Mouse (Mus musculus) E14TG2a.4 (cell line): ENCODE results near the gene Plagl1.

Experiments
- CTCF ChIP-seq: conservative IDR thresholded peaks from 2 replicates; pipeline ENCODE4 v1.5.1; 2014; ENCODE audit warnings: low read length
- NANOG ChIP-seq: IDR thresholded peaks from 2 replicates; pipeline ENCODE4 v1.6.1; 2014; ENCODE audit warnings: borderline replicate concordance, low read length, mixed read lengths
- POU5F1 ChIP-seq: IDR thresholded peaks from 2 replicates; pipeline ENCODE4 v1.6.1; 2014; ENCODE audit warnings: low read length, borderline replicate concordance

DNA sequence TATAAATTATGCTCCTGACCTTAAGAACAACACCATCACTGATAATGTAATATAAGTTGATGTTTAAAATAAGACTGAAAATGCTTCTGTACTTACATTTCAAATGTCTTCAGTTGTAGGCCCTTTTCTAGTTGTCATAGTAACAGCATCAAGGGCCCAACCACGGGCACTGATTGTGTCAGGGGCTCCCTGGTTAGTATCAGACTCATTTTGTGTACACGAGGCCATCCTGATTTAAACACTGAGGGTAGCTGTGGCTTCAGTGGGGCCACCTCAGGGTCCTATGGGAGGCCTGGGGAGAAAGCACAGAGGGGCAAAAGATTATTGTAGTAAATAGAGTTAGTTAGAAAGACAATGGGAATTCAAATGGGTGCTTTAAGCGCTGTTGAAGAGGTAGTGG, 65.5 kb downstream of the Plagl1 start:
- TF ChIP-seq POU5F1 (no peak), CTCF (no peak), NANOG (no peak)
